Mouse (Mus musculus) forebrain, embryonic 11.5 days (tissue): ENCODE results near the gene Sec13. TPM values are rescaled to one million over a fixed set of nuclear protein-coding genes. Genes with fewer than 3 reads are reported as not detected.

ENCODE experiments used
- ATAC-seq: fragments of 200-750 bp; cut with Nextera tagmentation; replicated peaks from 2 replicates; pipeline ENCODE4 v1.8.0; 2017; ENCODE audit warnings: moderate TSS enrichment; ENCODE audit not compliant: low FRiP score
- DNase-seq: peaks from one replicate; pipeline ENCODE4 v3.0.0-alpha.2; 2017; ENCODE audit warnings: low spot score
- H3K27ac ChIP-seq: fragments of 300-500 bp; sonication (generic); 2 replicates; pipeline ENCODE4 v1.5.1; 2014; ENCODE audit warnings: low read depth, low read length
- H3K27me3 ChIP-seq: fragments of 300-500 bp; sonication (generic); 2 replicates; pipeline ENCODE4 v1.6.1; 2014; ENCODE audit warnings: mild to moderate bottlenecking, low read length, mixed read lengths; ENCODE audit not compliant: control insufficient read depth, insufficient read depth
- H3K36me3 ChIP-seq: fragments of 300-500 bp; sonication (generic); 2 replicates; pipeline ENCODE4 v1.6.1; 2014; ENCODE audit warnings: mild to moderate bottlenecking, low read length, moderate library complexity, mixed read lengths; ENCODE audit not compliant: control insufficient read depth, insufficient read depth
- H3K4me1 ChIP-seq: fragments of 300-500 bp; sonication (generic); replicated peaks from 2 replicates; pipeline ENCODE4 v1.6.1; 2014; ENCODE audit warnings: low read length, mixed read lengths; ENCODE audit not compliant: control insufficient read depth, insufficient read depth
- H3K4me2 ChIP-seq: fragments of 300-500 bp; sonication (generic); 2 replicates; pipeline ENCODE4 v1.6.1; 2014; ENCODE audit warnings: low read depth, mild to moderate bottlenecking, low read length, moderate library complexity, mixed read lengths; ENCODE audit not compliant: severe bottlenecking
- H3K4me3 ChIP-seq: fragments of 300-500 bp; sonication (generic); 2 replicates; pipeline ENCODE4 v1.5.1; 2014; ENCODE audit warnings: low read depth, low read length
- H3K9ac ChIP-seq: fragments of 300-500 bp; sonication (generic); 2 replicates; pipeline ENCODE4 v1.6.1; 2014; ENCODE audit warnings: low read length
- H3K9me3 ChIP-seq: fragments of 300-500 bp; sonication (generic); 2 replicates; pipeline ENCODE4 v1.6.1; 2016; ENCODE audit warnings: low read length, mixed read lengths; ENCODE audit not compliant: control insufficient read depth
- WGBS: fragments of 180-500 bp; shearing (Covaris S2); extraction: QIAGEN DNeasy Blood & Tissue Kit; methylation state at CpG from one replicate; pipeline ENCODE4 v1.1.7; 2014; 5-methylcytosine and 5-hydroxymethylcytosine counted together
- microRNA-seq: library from miRNA; unstranded; fragments of <30 nt; microRNA quantifications from one replicate; pipeline ENCODE4, GENCODE M21; 2016; ENCODE audit not compliant: insufficient number of aligned reads
- polyA plus RNA-seq: library from polyadenylated mRNA; unstranded; fragments of >200 nt; fragmentation: Nextera tagmentation; extraction: Ambion mirVana; gene quantifications from 2 replicates; pipeline ENCODE4 v1.2.1, GENCODE M21; 2014

Gene Sec13
- polyA plus RNA-seq, 1 experiment from 2014 or later, result 248 TPM

DNA sequence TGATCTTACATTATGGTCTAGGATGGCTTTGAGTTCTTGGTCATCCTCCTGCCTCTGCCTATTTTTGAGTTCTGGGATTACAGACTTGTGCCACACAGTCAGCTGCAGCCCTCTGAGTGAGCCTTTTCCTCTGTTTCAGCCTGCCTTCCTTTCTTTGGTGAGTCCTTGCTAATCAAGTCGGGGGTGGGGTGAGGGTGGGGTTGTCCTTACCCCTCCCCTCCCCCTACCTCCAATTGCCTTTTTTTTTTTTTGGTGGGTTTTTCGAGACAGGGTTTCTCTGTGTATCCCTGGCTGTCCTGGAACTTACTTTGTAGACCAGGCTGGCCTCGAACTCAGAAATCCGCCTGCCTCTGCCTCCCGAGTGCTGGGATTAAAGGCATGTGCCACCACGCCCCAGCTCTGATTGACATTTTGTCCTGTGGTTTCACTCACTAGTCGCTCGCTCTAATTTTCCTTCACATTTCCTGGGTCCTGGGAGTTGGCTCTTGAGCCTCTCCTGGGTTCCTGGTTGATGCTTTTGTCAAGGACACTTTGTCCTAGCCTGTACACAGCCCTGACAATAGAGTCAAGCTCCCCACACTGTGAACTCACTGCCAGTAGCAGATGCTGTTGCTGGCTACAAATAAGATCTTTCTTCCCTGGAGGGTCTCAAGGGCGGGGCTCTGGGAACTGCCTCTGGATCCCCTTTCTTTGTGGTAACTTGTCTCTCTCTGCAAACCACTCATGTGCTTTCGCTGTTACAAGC, 57.3 kb downstream of the Sec13 start:
- H3K4me3 ChIP-seq, result no peak overlapping the region
- H3K4me1 ChIP-seq, result no peaks in the 10 kb centered on the region
- ATAC-seq (no peak), DNase-seq (no peak)
- H3K4me2 ChIP-seq, result no peak overlapping the region
- no peaks in the 10 kb centered on the region for H3K9me3 ChIP-seq
- no peaks in the 10 kb centered on the region for H3K36me3 ChIP-seq
- H3K9ac ChIP-seq, result no peak overlapping the region
- H3K27ac ChIP-seq, result no peak overlapping the region
- no peaks in the 10 kb centered on the region for H3K27me3 ChIP-seq
- 85% methylated on average over 10 of the region's 10 CpGs for WGBS

DNA sequence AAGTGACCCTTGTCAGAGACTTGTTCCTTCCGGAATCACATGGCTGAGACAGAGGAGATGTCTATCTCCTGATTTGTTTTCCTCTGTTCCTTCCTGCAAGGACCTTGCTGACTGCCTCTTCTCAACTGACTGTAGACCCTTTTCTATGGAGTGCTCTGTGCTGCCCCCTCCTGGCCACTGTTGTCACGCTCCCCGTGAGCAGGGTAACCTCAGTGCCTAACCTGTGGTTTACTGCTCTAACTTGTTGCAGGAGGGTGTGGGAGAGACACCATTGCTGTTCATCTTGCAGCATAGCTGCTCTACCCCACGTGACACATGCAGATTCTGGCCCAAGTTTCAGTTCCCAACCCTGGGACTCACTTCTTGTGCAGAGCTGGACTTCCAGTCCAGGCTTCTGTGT, 59.3 kb downstream of the Sec13 start:
- Histone ChIP-seq H3K4me1 (no peaks in the 10 kb centered on the region), H3K9ac (no peak overlapping the region), H3K36me3 (no peaks in the 10 kb centered on the region), H3K4me2 (no peak overlapping the region), H3K27me3 (no peaks in the 10 kb centered on the region), H3K27ac (no peak overlapping the region), H3K9me3 (no peaks in the 10 kb centered on the region), H3K4me3 (no peak overlapping the region)
- DNase-seq, result peak; percentile 88
- no peak for ATAC-seq
- 21% methylated on average over 4 of the region's 4 CpGs for WGBS

DNA sequence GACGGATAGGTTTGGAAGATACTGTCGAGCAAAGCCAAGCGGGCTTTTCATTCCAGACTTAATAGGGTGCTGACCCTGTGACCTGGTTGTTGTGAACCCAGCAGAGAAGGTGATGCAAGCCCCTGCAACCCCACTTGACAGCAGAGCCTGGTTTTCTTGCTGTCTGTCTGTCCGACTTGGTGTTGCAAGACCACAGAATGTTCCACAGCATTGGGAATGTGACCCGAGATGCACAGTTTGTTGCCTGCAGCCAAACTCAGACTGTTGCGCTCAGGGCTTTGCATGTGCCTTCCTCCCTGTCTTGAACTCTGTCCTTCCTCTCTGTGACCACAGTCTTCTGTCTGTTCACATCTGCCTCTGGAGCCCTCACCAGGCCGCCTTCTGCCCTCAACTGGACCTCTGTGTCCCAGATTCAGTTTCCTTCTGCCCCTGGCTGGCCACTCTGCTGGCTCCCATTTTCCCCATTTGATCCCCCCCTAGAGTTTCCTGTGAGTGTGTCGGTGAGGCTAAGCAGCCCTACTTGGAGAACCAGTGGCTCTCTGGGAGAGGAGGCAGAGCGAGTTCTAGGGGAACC, 60.5 kb downstream of the Sec13 start:
- Histone ChIP-seq H3K27me3 (no peaks in the 10 kb centered on the region), H3K9me3 (no peaks in the 10 kb centered on the region), H3K4me2 (no peak overlapping the region), H3K4me1 (no peaks in the 10 kb centered on the region), H3K4me3 (no peak overlapping the region), H3K9ac (no peak overlapping the region), H3K27ac (no peak overlapping the region), H3K36me3 (no peaks in the 10 kb centered on the region)
- no peak for ATAC-seq
- DNase-seq, result no peak
- WGBS, result 79% methylated on average over 9 of the region's 9 CpGs

DNA sequence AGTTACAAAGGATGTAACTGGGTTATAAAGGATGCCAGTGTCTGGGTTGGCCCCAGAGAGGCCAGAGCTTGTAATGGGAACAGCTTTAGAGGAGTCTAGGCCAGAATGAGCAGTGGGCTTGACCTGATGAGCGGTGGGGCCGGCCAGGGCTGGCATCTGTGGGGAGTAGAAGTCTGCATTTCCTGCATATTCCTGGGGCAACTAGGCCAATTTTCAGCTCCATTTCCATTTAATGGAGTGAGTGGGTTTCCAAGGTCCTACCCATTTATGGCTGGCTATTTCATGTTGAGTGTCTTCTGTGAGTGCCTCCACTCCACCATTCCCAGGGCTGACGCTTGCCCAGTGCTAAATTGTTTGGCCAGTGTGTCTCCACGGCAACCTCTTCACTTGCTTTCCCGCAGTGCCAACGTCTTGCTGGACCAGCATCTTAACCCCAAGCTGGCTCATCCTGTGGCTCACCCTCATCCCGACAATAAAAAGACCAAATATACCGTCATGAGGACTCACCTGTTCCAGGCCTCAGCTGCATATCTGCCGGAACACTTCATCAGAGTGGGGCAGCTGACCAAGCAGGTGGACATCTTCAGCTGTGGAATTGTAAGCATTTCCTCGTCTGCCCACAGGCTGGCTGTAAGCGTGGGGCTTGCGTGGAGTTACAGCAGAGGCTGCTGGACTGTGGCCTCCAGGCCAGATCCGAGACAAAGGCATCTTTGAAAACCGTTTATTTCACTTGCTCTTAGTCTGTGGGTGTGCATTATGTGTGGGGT, 62.1 kb downstream of the Sec13 start:
- no peak for DNase-seq
- H3K27ac ChIP-seq, result no peak overlapping the region
- no peaks in the 10 kb centered on the region for H3K27me3 ChIP-seq
- no peak for ATAC-seq
- 81% methylated on average over 14 of the region's 14 CpGs for WGBS
- no peaks in the 10 kb centered on the region for H3K36me3 ChIP-seq
- H3K9ac ChIP-seq, result no peak overlapping the region
- no peak overlapping the region for H3K4me2 ChIP-seq
- H3K4me1 ChIP-seq, result no peaks in the 10 kb centered on the region
- H3K4me3 ChIP-seq, result no peak overlapping the region
- H3K9me3 ChIP-seq, result no peaks in the 10 kb centered on the region

Small RNAs within 50 kb of the gene (microRNA-seq; reads per million reads assigned to microRNA genes)
- gene Mir7042, result 3.4 reads per million

Other genes starting within 250 kb of the Sec13 start
- gene Prrt3, start 238.8 kb downstream of the Sec13 start, polyA plus RNA-seq, result 1.4 and 2.1 TPM in 2 replicates
- 74.3 and 77.7 TPM in 2 replicates for gene Emc3, start 209.1 kb downstream of the Sec13 start, polyA plus RNA-seq
- gene Fancd2, start 209.1 kb downstream of the Sec13 start, polyA plus RNA-seq, result 25.0 and 25.1 TPM in 2 replicates
- 0.24 TPM in 1 of 2 replicates, not detected in the other for gene Fancd2os, start 140.0 kb downstream of the Sec13 start, polyA plus RNA-seq
- 198 and 200 TPM in 2 replicates for gene Brk1, start 136.0 kb downstream of the Sec13 start, polyA plus RNA-seq
- 63.7 and 64.4 TPM in 2 replicates for gene Vhl, start 116.8 kb downstream of the Sec13 start, polyA plus RNA-seq
- gene Irak2, start 102.3 kb downstream of the Sec13 start, polyA plus RNA-seq, result 1.6 and 2.1 TPM in 2 replicates
- 0.88 and 1.5 TPM in 2 replicates for gene Tatdn2, start 43.7 kb downstream of the Sec13 start, polyA plus RNA-seq
- gene Ghrl, start 20.9 kb downstream of the Sec13 start, polyA plus RNA-seq, result 0.32 and 1.2 TPM in 2 replicates